Mouse (Mus musculus) gastrocnemius, postnatal 36 days (tissue): Measurements from ENCODE around the gene Il11ra2. TPM values are rescaled to one million over a fixed set of nuclear protein-coding genes. Genes with fewer than 3 reads are reported as not detected.
"Not testable (repeated sequence)": the region's sequence is repeated elsewhere in the genome, so short reads cannot be mapped to it uniquely, and the experiment has no call there.

ENCODE experiments used
- DNase-seq, 2 experiments: peaks; one replicate each; pipeline ENCODE4 v3.0.0; 2022
- intact Hi-C: fragments of 180-260 bp; cut with DNase I; formaldehyde crosslinking; loops from one replicate; pipeline ENCODE4 v1.15.1; 2025
- long read RNA-seq, 2 experiments: library from polyadenylated mRNA; stranded (forward); transcript quantifications; one replicate each; pipeline ENCODE4 v2.0.0; 2021
- total RNA-seq, 2 experiments: library from RNA; stranded (reverse); gene quantifications; 2 replicates each; pipeline ENCODE4 v1.2.3; 2021

Gene Il11ra2
- under 1 TPM; 0.23 to 0.25 TPM for total RNA-seq
- long read RNA-seq, experiment 1, result 0 reads
- long read RNA-seq, experiment 2, result 0 reads

GRCm38 (mm10) chr4:42661793-42662192 is at the start of gene Il11ra2:
TSS of gene Il11ra2 (minus strand) at chr4:42661893.
- DNase-seq, result not testable (repeated sequence)

GRCm38 (mm10) chr4:42682183-42682524 is 20.5 kb upstream of the Il11ra2 start:
- DNase-seq, intact Hi-C loops: not testable (repeated sequence)

More at GRCm38 (mm10) chr4:42661793-42662192, at the start of gene Il11ra2:
- intact Hi-C loops, result not testable (repeated sequence)

GRCm38 (mm10) chr4:42681473-42682182 is 19.9 kb upstream of the Il11ra2 start:
- intact Hi-C loops, DNase-seq: not testable (repeated sequence)

- intact Hi-C loops, DNase-seq: not testable (repeated sequence)
These were observed 19.0 kb upstream of the Il11ra2 start for GRCm38 (mm10) chr4:42680374-42681356.

- DNase-seq, intact Hi-C loops: not testable (repeated sequence)
These were observed 17.7 kb upstream of the Il11ra2 start for GRCm38 (mm10) chr4:42679365-42679764.

GRCm38 (mm10) chr4:42675415-42675814 is 13.7 kb upstream of the Il11ra2 start:
- DNase-seq, intact Hi-C loops: not testable (repeated sequence)

- intact Hi-C loops, DNase-seq: not testable (repeated sequence)
These were observed 6.7 kb downstream of the Il11ra2 start, which contains the start of gene Ccl27b for GRCm38 (mm10) chr4:42654951-42655350. TSS of gene Ccl27b (plus strand) at chr4:42655251.

GRCm38 (mm10) chr4:42629419-42629818 is 32.3 kb downstream of the Il11ra2 start, which contains the start of gene Gm2564:
TSS of gene Gm2564 (plus strand) at chr4:42629719.
- intact Hi-C loops, DNase-seq: not testable (repeated sequence)

- intact Hi-C loops, DNase-seq: not testable (repeated sequence)
These were observed 49.8 kb downstream of the Il11ra2 start, which contains the start of gene Gm10591 for GRCm38 (mm10) chr4:42611895-42612294. TSS of gene Gm10591 (plus strand) at chr4:42612195.

Other genes with a start within 250 kb of the Il11ra2 start
- gene Gm21586, start 222.5 kb downstream of the Il11ra2 start, total RNA-seq, result not detected
- not detected for gene Gm2163, start 195.1 kb downstream of the Il11ra2 start, total RNA-seq
- gene Fam205a2, start 133.7 kb downstream of the Il11ra2 start, total RNA-seq, result not detected
- not detected for gene Gm10591, start 49.7 kb downstream of the Il11ra2 start, total RNA-seq
- 1 to 10 TPM; 2.7 to 4.3 TPM for gene Gm2564, start 32.2 kb downstream of the Il11ra2 start, total RNA-seq
- gene Ccl27b, start 6.6 kb downstream of the Il11ra2 start, total RNA-seq, result not detected
- under 1 TPM in 1 of 2 experiments, not detected in 1; 0.57 TPM for gene 4930578G10Rik, start 73.7 kb upstream of the Il11ra2 start, total RNA-seq
- gene Ccl19, start 94.7 kb upstream of the Il11ra2 start, total RNA-seq, result not detected
- gene Ccl21a, start 112.1 kb upstream of the Il11ra2 start, total RNA-seq, result 10 to 100 TPM in 1 of 2 experiments, 1 to 10 TPM in 1; 7.8 to 13.8 TPM
- gene Fam205a1, start 192.0 kb upstream of the Il11ra2 start, total RNA-seq, result not detected
- not detected for gene Gm12394, start 194.9 kb upstream of the Il11ra2 start, total RNA-seq
- gene Fam205c, start 212.3 kb upstream of the Il11ra2 start, total RNA-seq, result under 1 TPM; 0.37 to 0.41 TPM